Mouse (Mus musculus) megakaryocyte, embryonic 14.5 days (primary cell): Measurements from ENCODE around the gene Aldh1a3.

Experiments used
- FLI1 ChIP-seq: IDR thresholded peaks from 2 replicates; pipeline ENCODE4 v1.6.1; 2012; ENCODE audit warnings: low read length, inconsistent platforms, mixed read lengths
- GATA1 ChIP-seq: IDR thresholded peaks from 3 replicates; pipeline ENCODE4 v1.6.1; 2012; ENCODE audit warnings: mixed read lengths, low read length, inconsistent platforms, borderline replicate concordance

- TF ChIP-seq GATA1 (no peak), FLI1 (no peak)
Measured at GRCm38 (mm10) chr7:66342323-66342722, 85.0 kb downstream of the Aldh1a3 start.
